Mouse (Mus musculus) gastrocnemius, postnatal 4 days (tissue): ENCODE measurements around the gene Rnf141. TPM values are rescaled to one million over a fixed set of nuclear protein-coding genes. Genes with fewer than 3 reads are reported as not detected.
A peak's percentile ranks its signal among the peaks of the same experiment; 100 is the strongest.

Experiments used
- DNase-seq, 2 experiments: peaks; one replicate each; pipeline ENCODE4 v3.0.0; 2021 to 2022; ENCODE audit warnings: low spot score in 2 of 2, mixed read lengths in 2 of 2
- long read RNA-seq, 2 experiments: library from polyadenylated mRNA; stranded (forward); transcript quantifications; one replicate each; pipeline ENCODE4 v2.0.0; 2021
- total RNA-seq, 2 experiments: library from RNA; stranded (reverse); gene quantifications; 2 replicates each; pipeline ENCODE4 v1.2.3; 2021

Gene Rnf141
- 10 to 100 TPM; 22.0 to 22.6 TPM for total RNA-seq
- long read RNA-seq, experiment 1, full-length matches to known transcripts, result 7 of 13 reads
- long read RNA-seq, experiment 1, partial matches to known transcripts, result 1 of 13 reads
- long read RNA-seq, experiment 1, other reads (novel, unspliced or antisense), result 5 of 13 reads
- long read RNA-seq, experiment 2, full-length matches to known transcripts, result 9 of 17 reads
- long read RNA-seq, experiment 2, partial matches to known transcripts, result 1 of 17 reads
- long read RNA-seq, experiment 2, other reads (novel, unspliced or antisense), result 7 of 17 reads

GRCm38 (mm10) chr7:110843916-110844874 lies at the start of gene Rnf141:
Rnf141 (minus strand) TSS chr7:110844457.
- DNase-seq, result peak; percentile 78 to 91

DNA sequence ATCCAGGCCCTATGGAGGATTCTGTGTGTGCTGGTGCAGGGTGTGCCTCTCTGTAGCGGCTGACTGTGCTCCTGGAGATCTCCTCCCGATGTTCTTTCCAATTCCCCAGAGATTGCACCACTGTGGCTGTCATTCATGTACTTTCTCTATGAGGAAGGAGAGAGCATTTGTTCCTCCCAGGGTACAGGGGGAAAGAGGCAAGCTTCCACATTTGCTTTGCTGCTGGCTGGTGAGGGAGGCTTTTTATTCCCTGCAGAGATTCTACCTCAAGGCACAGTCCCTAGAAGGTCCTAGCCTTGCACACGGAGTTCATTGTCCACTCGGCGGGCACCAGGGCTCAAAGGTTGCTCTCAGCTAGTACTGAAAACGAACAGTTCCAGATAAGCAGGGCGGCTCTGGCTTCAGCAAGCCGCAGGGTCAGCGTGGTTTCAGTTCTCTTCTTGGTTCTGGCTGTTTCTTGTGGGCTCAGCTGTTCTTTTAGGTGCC lies 47.3 kb upstream of the Rnf141 start:
- DNase-seq, result no peak

DNA sequence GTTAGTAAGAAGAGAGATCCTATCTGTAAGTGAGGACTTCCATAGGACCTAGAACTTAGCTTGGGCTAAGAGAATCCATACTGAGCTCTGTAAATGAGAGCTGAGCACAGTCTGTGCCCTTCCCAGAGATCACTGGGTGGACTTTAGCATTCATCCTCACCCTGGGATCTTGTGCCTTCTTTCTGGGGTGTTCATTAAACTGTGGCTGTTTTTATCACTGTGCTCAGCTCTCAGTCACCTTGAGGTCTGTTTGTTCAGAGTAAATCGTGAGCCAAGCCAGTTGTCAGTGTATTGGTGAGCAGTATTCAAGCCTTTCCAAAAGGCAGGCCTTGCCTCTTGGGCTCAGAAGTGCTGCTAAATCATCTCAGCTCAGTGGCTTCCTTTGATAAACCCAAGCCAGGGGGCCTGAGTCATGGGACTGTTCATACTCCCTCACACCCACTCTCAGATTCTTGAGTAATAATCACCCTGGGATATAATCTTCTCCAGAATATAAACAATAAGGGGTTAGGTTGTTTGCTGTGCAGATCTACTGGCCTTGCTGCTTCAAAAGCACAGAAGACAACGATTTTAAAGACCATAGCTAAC lies 37.6 kb upstream of the Rnf141 start:
- no peak for DNase-seq

GRCm38 (mm10) chr7:110878028-110878427 lies 33.8 kb upstream of the Rnf141 start:
- DNase-seq, result no peak

GRCm38 (mm10) chr7:110876965-110877364 lies 32.7 kb upstream of the Rnf141 start:
- DNase-seq, result no peak

GRCm38 (mm10) chr7:110868807-110869206 lies 24.6 kb upstream of the Rnf141 start:
- DNase-seq, result no peak

- DNase-seq, result no peak
These were observed 22.9 kb upstream of the Rnf141 start for GRCm38 (mm10) chr7:110867116-110867515.

GRCm38 (mm10) chr7:110866021-110866420 lies 21.8 kb upstream of the Rnf141 start:
- no peak for DNase-seq

DNA sequence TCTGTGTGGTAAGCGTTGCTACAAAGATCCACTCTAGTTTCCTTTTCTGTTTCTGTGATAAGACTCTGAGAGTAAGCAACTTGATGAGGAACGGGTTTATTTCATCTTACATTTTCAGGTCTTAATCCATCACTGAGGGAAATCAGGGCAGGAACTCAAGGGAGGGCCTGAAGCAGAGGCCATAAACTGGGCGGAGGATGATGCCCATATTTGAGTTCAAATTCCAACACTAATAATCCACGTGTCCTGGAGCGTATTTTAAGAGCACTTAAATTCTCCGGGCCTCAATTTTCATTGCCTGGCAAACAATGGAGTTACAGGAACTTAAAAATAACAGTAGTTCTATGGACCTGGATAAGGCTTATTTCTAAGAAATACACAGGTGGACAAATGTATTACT lies 21.3 kb upstream of the Rnf141 start:
- DNase-seq, result no peak

DNA sequence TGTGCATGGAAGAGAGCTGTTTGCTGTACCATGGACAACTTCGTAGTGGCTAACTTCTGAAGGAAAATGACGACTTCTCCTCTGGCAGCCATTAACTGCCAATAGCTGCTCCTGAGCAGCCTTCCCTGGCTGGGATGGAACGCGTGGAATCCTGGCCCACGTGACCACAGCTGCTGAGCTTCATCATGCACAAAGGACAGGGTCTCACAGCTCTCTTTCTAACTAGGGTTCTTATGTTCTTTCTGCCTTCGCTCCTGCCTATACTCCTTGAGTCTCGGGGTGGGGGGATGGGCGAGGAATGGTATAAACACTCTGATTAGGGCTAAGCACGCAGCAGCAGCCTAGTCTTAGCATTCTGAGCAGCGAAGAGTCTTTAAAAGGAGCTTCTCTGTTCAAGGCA lies 20.8 kb upstream of the Rnf141 start:
- peak in 1 of 2 experiments; percentile 25 for DNase-seq

DNA sequence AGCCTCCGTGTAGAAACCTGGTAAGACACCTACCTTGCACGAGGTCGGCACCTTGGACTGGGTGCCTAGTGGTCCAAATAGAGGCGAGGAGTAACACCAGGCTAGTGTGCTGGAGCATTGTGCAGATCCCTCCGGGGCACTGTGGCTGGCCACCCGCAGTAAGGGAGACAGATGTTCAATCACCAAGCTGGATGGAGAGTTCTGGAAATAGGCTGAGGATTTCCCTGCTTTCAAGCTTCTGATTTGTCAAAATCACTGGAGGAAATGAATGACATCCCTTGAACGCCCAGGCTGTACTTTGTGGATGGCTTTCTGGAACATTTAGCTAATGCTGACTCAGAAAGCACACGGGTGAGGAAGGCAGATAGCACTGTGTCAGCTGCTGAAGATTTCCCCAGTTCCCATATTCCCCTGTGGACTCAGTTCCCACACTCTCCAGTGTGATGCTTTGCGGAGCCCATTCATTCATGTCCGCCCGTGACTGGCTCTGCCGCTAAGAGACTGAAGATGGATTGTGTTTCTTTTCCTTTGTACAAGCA lies 18.6 kb upstream of the Rnf141 start, which contains the start of gene Lyve1:
Gene Lyve1 (minus strand): TSS at position 489 of the 539 bp plus-strand sequence.
- no peak for DNase-seq

DNA sequence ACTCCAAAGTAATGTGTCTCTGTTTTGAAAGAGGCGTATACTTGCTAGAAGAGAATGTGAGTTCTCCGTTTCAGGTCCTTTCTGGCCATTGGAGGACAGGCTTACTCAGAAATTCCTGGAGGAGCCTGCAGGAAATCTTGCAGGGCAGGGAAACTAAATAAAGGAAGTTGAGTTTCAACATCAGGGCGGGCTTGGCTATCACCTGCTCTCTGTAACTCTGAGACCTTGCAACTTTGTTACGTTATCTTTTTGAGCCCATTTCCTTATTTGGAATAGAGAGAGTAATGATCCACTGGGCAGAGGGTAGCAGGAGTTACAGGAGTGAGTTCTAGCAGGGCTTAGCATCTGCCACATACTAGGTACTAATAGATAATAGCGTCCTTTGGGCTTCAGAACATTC lies 15.9 kb upstream of the Rnf141 start:
- DNase-seq, result no peak

GRCm38 (mm10) chr7:110855604-110856003 lies 11.3 kb upstream of the Rnf141 start:
- DNase-seq, result no peak

DNA sequence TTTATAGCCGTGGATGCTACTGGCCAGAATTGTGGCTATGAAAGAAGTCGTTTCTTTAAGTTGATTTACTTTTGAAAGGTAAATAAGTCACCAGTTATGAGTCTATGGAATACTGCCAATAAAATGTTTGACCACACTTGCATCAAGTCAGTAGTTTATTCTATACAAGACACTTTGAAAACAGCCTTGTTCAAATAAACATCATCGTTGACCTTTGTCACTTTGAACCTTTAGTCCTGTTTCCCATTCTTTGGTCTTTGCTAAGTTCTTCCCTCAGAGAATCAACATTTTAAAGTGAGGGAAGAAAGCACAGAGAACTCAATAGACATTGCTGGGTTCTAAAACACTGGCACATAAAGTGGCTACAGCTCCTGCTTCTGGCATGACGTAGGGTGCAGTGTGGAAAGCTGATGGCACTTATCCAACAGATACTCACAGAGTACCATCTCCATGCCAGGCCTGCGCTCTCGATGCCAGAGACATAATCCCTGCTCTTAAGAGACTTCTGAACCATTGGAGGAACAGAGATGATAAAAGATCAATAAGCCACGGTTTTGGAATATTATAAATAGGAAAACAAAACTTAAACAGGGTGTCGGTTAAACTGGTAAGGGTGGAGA lies 10.8 kb upstream of the Rnf141 start:
- no peak for DNase-seq

GRCm38 (mm10) chr7:110854519-110854918 lies 10.3 kb upstream of the Rnf141 start:
- no peak for DNase-seq

GRCm38 (mm10) chr7:110853611-110854010 lies 9.4 kb upstream of the Rnf141 start:
- DNase-seq, result no peak

GRCm38 (mm10) chr7:110851541-110852203 lies 7.4 kb upstream of the Rnf141 start:
- no peak for DNase-seq

- DNase-seq, result no peak
These were observed 4.1 kb upstream of the Rnf141 start for GRCm38 (mm10) chr7:110848371-110848770.

GRCm38 (mm10) chr7:110847321-110847720 lies 3.1 kb upstream of the Rnf141 start:
- DNase-seq, result no peak

- no peak for DNase-seq
These were observed 3.9 kb downstream of the Rnf141 start for GRCm38 (mm10) chr7:110840332-110840731.
